Mouse (Mus musculus) liver, embryonic 16.5 days (tissue): Measurements from ENCODE around the gene Kcng4. TPM values are rescaled to one million over a fixed set of nuclear protein-coding genes. Genes with fewer than 3 reads are reported as not detected.

Experiments
- ATAC-seq: fragments of 200-750 bp; cut with Nextera tagmentation; 2 replicates; pipeline ENCODE4 v1.8.0; 2017; ENCODE audit warnings: low read depth, mild to moderate bottlenecking, moderate number of reproducible peaks, moderate library complexity
- H3K27ac ChIP-seq: fragments of 300-500 bp; sonication (generic); 2 replicates; pipeline ENCODE4 v1.5.1; 2014; ENCODE audit warnings: mild to moderate bottlenecking, low read length
- H3K27me3 ChIP-seq: fragments of 300-500 bp; sonication (generic); 2 replicates; pipeline ENCODE4 v1.6.1; 2014; ENCODE audit warnings: low read depth, low read length, mixed read lengths; ENCODE audit not compliant: control insufficient read depth, insufficient read depth
- H3K36me3 ChIP-seq: fragments of 300-500 bp; sonication (generic); 2 replicates; pipeline ENCODE4 v1.6.1; 2014; ENCODE audit warnings: mild to moderate bottlenecking; ENCODE audit not compliant: control insufficient read depth, insufficient read depth
- H3K4me1 ChIP-seq: fragments of 300-500 bp; sonication (generic); 2 replicates; pipeline ENCODE4 v1.6.1; 2014; ENCODE audit warnings: low read depth, low read length, mixed read lengths; ENCODE audit not compliant: control insufficient read depth
- H3K4me2 ChIP-seq: fragments of 300-500 bp; sonication (generic); 2 replicates; pipeline ENCODE4 v1.6.1; 2014; ENCODE audit warnings: low read depth, low read length, mixed read lengths
- H3K4me3 ChIP-seq: fragments of 300-500 bp; sonication (generic); 2 replicates; pipeline ENCODE4 v1.5.1; 2014; ENCODE audit warnings: low read depth, mild to moderate bottlenecking, low read length
- H3K9ac ChIP-seq: fragments of 300-500 bp; sonication (generic); 2 replicates; pipeline ENCODE4 v1.6.1; 2014; ENCODE audit warnings: low read depth, low read length
- H3K9me3 ChIP-seq: fragments of 300-500 bp; sonication (generic); replicated peaks from 2 replicates; pipeline ENCODE4 v1.6.1; 2016; ENCODE audit warnings: low read length; ENCODE audit not compliant: control insufficient read depth
- WGBS: fragments of 180-500 bp; shearing (Covaris S2); extraction: QIAGEN DNeasy Blood & Tissue Kit; methylation state at CpG from one replicate; pipeline ENCODE4 v1.1.7; 2014; ENCODE audit not compliant: insufficient replicate concordance; 5-methylcytosine and 5-hydroxymethylcytosine counted together
- polyA plus RNA-seq: library from polyadenylated mRNA; unstranded; fragments of >200 nt; fragmentation: Nextera tagmentation; extraction: Ambion mirVana; gene quantifications from 2 replicates; pipeline ENCODE4 v1.2.1, GENCODE M21; 2015

The Kcng4 gene
- polyA plus RNA-seq, 1 experiment from 2014 or later: not detected

- Histone ChIP-seq H3K27ac (no peak overlapping the region), H3K4me2 (no peak overlapping the region), H3K4me3 (no peak overlapping the region), H3K4me1 (no peaks in the 10 kb centered on the region), H3K9ac (no peak overlapping the region), H3K36me3 (no peaks in the 10 kb centered on the region), H3K9me3 (no peaks in the 10 kb centered on the region), H3K27me3 (peaks cover 37% of the 10 kb centered on the region)
- 33% methylated on average over 2 of the region's 2 CpGs for WGBS
- no peak for ATAC-seq
Measured at GRCm38 (mm10) chr8:119635958-119636357, 478 bp upstream of the Kcng4 start.

- H3K27me3 ChIP-seq: peaks cover 37% of the 10 kb centered on the region
Measured at GRCm38 (mm10) chr8:119634616-119635336, 704 bp downstream of the Kcng4 start.

GRCm38 (mm10) chr8:119632909-119633308 is 2.6 kb downstream of the Kcng4 start:
- no peak overlapping the region for H3K4me3 ChIP-seq
- H3K27ac ChIP-seq: no peak overlapping the region
- H3K27me3 ChIP-seq: peaks cover 37% of the 10 kb centered on the region
- no peak overlapping the region for H3K4me2 ChIP-seq
- WGBS: 38% methylated on average over 29 of the region's 29 CpGs
- no peaks in the 10 kb centered on the region for H3K9me3 ChIP-seq
- H3K9ac ChIP-seq: no peak overlapping the region
- ATAC-seq: no peak
- no peaks in the 10 kb centered on the region for H3K36me3 ChIP-seq
- no peaks in the 10 kb centered on the region for H3K4me1 ChIP-seq

More at GRCm38 (mm10) chr8:119634616-119635336, 704 bp downstream of the Kcng4 start:
- Histone ChIP-seq H3K27ac (no peak overlapping the region), H3K9me3 (no peaks in the 10 kb centered on the region), H3K4me3 (no peak overlapping the region), H3K4me2 (no peak overlapping the region), H3K36me3 (no peaks in the 10 kb centered on the region), H3K9ac (no peak overlapping the region), H3K4me1 (no peaks in the 10 kb centered on the region)
- no peak for ATAC-seq
- 25% methylated on average over 14 of the region's 14 CpGs for WGBS

- 55% methylated on average over 9 of the region's 9 CpGs for WGBS
Measured at GRCm38 (mm10) chr8:119632246-119632645, 3.2 kb downstream of the Kcng4 start.

GRCm38 (mm10) chr8:119630841-119631240 is 4.6 kb downstream of the Kcng4 start:
- Histone ChIP-seq H3K4me2 (no peak overlapping the region), H3K9me3 (no peaks in the 10 kb centered on the region), H3K4me1 (peaks cover 4% of the 10 kb centered on the region), H3K36me3 (no peaks in the 10 kb centered on the region), H3K27me3 (peaks cover 37% of the 10 kb centered on the region), H3K4me3 (no peak overlapping the region), H3K9ac (no peak overlapping the region), H3K27ac (no peak overlapping the region)
- ATAC-seq: no peak
- WGBS: 46% methylated on average over 3 of the region's 3 CpGs

More at GRCm38 (mm10) chr8:119632246-119632645, 3.2 kb downstream of the Kcng4 start:
- Histone ChIP-seq H3K36me3 (no peaks in the 10 kb centered on the region), H3K9me3 (no peaks in the 10 kb centered on the region), H3K9ac (no peak overlapping the region), H3K27ac (no peak overlapping the region), H3K27me3 (peaks cover 37% of the 10 kb centered on the region), H3K4me1 (peaks cover 4% of the 10 kb centered on the region), H3K4me3 (no peak overlapping the region), H3K4me2 (no peak overlapping the region)
- no peak for ATAC-seq

- Histone ChIP-seq H3K4me3 (no peak overlapping the region), H3K4me2 (no peak overlapping the region), H3K27ac (no peak overlapping the region), H3K4me1 (peaks cover 4% of the 10 kb centered on the region), H3K36me3 (no peaks in the 10 kb centered on the region), H3K9ac (no peak overlapping the region), H3K27me3 (peaks cover 11% of the 10 kb centered on the region), H3K9me3 (no peaks in the 10 kb centered on the region)
- peak; percentile 55 for ATAC-seq
- WGBS: 36% methylated on average over 10 of the region's 10 CpGs
Measured at GRCm38 (mm10) chr8:119627613-119628359, 7.7 kb downstream of the Kcng4 start.

GRCm38 (mm10) chr8:119627199-119627598 is 8.3 kb downstream of the Kcng4 start:
- ATAC-seq: peak; percentile 54; the same call in 1 of the 2 replicates
- H3K4me1 ChIP-seq: peaks cover 4% of the 10 kb centered on the region
- no peaks in the 10 kb centered on the region for H3K9me3 ChIP-seq
- H3K4me2 ChIP-seq: no peak overlapping the region
- H3K36me3 ChIP-seq: no peaks in the 10 kb centered on the region
- WGBS: 37% methylated on average over 7 of the region's 7 CpGs
- H3K4me3 ChIP-seq: no peak overlapping the region
- H3K9ac ChIP-seq: no peak overlapping the region
- peaks cover 5% of the 10 kb centered on the region for H3K27me3 ChIP-seq
- H3K27ac ChIP-seq: no peak overlapping the region

GRCm38 (mm10) chr8:119625788-119626187 is 9.7 kb downstream of the Kcng4 start:
- no peaks in the 10 kb centered on the region for H3K36me3 ChIP-seq
- no peak overlapping the region for H3K4me2 ChIP-seq
- 77% methylated on average over 22 of the region's 22 CpGs for WGBS
- H3K9ac ChIP-seq: no peak overlapping the region
- H3K4me3 ChIP-seq: no peak overlapping the region
- ATAC-seq: no peak
- no peak overlapping the region for H3K27ac ChIP-seq
- H3K9me3 ChIP-seq: no peaks in the 10 kb centered on the region
- H3K27me3 ChIP-seq: no peaks in the 10 kb centered on the region
- H3K4me1 ChIP-seq: peaks cover 4% of the 10 kb centered on the region

GRCm38 (mm10) chr8:119624916-119625315 is 10.6 kb downstream of the Kcng4 start:
- no peak overlapping the region for H3K4me3 ChIP-seq
- whole genome bisulfite sequencing: 80% methylated on average over 7 of the region's 7 CpGs
- no peak overlapping the region for H3K9ac ChIP-seq
- H3K4me2 ChIP-seq: no peak overlapping the region
- H3K27me3 ChIP-seq: no peaks in the 10 kb centered on the region
- ATAC-seq: no peak
- H3K36me3 ChIP-seq: no peaks in the 10 kb centered on the region
- H3K27ac ChIP-seq: no peak overlapping the region
- H3K9me3 ChIP-seq: no peaks in the 10 kb centered on the region
- peaks cover 4% of the 10 kb centered on the region for H3K4me1 ChIP-seq
